Mouse (Mus musculus): ENCODE data around the gene Acvr1b. TPM values are rescaled to one million over a fixed set of nuclear protein-coding genes. Genes with fewer than 3 reads are reported as not detected.

The Acvr1b gene
- polyA plus RNA-seq, 1 experiment, result 8.2 TPM

DNA sequence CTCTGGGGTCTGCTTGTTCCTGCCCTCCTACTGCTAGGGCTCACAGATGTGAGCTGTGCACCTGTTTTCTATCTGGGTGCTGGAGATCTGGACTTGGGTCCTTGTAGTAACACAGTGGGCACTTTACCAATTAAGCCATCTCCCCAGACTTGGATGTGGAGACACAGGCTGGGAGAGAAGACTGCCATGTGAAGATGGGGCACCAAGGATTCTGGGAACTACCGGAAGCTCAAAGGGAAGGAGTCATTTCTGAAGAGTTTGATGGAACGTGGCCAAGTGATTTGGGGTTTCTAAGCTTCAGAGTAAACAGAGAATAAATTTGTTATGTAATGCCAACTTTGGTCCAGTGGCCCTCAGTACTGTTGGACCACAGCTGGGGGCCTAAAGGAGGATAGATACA, 1.9 kb upstream of the Acvr1b start:
- Histone ChIP-seq H3K4me1 (peaks cover 84% of the 10 kb centered on the region), H3K4me3 (replicated peaks) (no peak overlapping the region), H3K27me3 (replicated peaks) (no peaks in the 10 kb centered on the region), H3K9me3 (no peaks in the 10 kb centered on the region), H3K36me3 (replicated peaks; ENCODE audit: low read length) (no peaks in the 10 kb centered on the region)
- no peak for TF ChIP-seq GATA1 (IDR thresholded peaks at IDR 0.05; ENCODE audit: borderline replicate concordance, low read length)
- TF ChIP-seq FLI1 (IDR thresholded peaks at IDR 0.05; ENCODE audit: low read length), result no peak

DNA sequence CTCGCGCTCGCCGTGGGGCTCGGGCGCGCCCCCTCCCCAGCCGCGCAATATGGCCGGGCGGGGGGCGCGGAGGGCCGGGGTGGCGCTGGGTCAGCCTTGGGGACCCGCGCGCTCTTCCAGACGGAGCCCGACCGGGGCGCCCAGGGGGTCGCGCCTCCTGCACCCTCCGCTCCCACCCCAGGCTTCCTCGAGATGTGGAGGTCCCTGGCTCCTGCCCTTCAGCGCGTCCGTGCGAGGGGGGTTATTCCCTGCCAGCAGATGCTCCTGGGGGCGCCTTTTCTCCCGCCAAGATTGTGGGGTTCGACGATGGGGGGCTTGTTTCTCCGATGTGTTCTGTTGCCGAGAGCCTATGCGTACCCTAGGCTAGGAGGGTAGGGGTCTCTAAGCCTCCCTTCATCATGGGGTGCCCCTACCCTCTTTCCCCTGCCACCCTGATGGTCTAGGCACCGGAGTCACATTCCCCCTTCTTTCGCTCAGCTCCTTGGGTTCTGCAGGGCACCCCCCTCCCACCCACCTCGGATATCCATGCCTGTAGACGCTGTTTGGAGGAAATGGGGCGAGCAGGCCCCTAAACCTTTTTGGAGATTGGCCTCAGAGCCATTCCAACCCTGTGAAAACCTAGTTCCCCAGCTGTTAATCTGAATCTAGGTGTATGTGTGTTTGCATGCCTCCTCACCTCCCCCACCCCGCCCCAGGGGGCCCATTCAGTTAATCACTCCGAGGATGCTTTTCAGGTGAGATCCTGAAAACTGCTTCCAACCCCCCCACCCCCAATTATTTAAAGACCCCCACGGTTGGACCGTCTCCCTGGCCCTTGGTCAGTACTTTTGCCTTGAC, 645 bp downstream of the Acvr1b start:
- peaks cover 12% of the 10 kb centered on the region for H3K36me3 ChIP-seq (replicated peaks; ENCODE audit: low read length)
- peak overlapping the region; percentile 95 for H3K4me3 ChIP-seq (replicated peaks)
- TF ChIP-seq GATA1 (IDR thresholded peaks at IDR 0.05; ENCODE audit: borderline replicate concordance, low read length) (no peak), FLI1 (IDR thresholded peaks at IDR 0.05; ENCODE audit: low read length) (no peak)
- no peaks in the 10 kb centered on the region for H3K9me3 ChIP-seq
- H3K4me1 ChIP-seq, result peaks cover 92% of the 10 kb centered on the region
- H3K27me3 ChIP-seq (replicated peaks), result no peaks in the 10 kb centered on the region

DNA sequence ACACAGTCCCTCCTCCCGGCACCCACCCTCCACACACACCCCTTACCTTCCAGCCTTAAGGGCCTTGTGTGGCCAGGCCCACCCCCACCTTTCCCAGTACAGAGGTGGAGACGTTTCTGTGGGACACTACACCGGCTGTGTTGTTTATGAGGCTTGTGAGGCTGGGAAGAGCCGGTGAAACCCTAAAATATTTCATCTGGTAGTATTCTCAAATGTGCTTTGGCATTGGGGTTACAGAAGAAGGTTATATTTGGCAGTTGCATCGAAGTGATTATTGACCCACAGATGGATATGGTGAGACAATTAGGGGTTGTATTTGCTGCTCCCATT, 1.2 kb downstream of the Acvr1b start:
- Histone ChIP-seq H3K36me3 (replicated peaks; ENCODE audit: low read length) (peaks cover 13% of the 10 kb centered on the region), H3K27me3 (replicated peaks) (no peaks in the 10 kb centered on the region), H3K4me1 (peaks cover 92% of the 10 kb centered on the region), H3K9me3 (no peaks in the 10 kb centered on the region), H3K4me3 (replicated peaks) (peak overlapping the region; percentile 95)
- TF ChIP-seq GATA1 (IDR thresholded peaks at IDR 0.05; ENCODE audit: borderline replicate concordance, low read length) (no peak), FLI1 (IDR thresholded peaks at IDR 0.05; ENCODE audit: low read length) (no peak)

DNA sequence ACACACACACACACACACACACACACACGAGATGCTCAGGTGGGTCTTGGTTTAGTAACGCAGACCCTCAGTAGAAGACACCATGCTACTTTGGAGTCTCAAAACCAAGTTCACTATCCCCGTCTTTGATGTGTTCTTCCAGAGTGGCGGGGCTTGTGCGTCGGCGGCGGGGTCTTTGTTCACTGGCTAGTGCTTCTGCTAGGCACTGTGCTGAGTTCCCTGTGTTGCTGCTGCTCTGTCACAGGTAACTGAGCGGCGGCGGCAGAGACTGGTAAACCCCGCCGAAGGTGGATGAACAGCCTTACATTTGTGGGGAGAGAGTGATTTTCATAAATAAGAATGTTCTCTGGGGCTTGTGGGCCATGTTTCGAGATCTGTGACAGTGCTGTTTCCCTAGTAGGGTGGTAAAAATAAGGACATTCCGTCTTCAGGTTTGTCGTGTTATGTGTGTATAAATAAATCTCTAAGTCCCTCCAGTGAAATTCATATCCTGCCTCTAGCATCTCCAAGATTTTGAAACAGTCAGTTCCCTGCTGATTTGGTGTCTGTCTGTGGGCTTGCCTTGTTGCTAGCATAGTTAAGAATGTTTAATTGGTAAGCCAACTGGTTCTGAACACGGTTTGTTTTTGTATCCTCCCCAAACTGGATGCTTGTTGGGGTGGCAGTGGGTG, 1.9 kb downstream of the Acvr1b start:
- H3K36me3 ChIP-seq (replicated peaks; ENCODE audit: low read length), result peaks cover 20% of the 10 kb centered on the region
- no peak for TF ChIP-seq GATA1 (IDR thresholded peaks at IDR 0.05; ENCODE audit: borderline replicate concordance, low read length)
- TF ChIP-seq FLI1 (IDR thresholded peaks at IDR 0.05; ENCODE audit: low read length), result no peak
- no peaks in the 10 kb centered on the region for H3K27me3 ChIP-seq (replicated peaks)
- H3K4me3 ChIP-seq (replicated peaks), result peak overlapping the region; percentile 95
- no peaks in the 10 kb centered on the region for H3K9me3 ChIP-seq
- H3K4me1 ChIP-seq, result peaks cover 92% of the 10 kb centered on the region

DNA sequence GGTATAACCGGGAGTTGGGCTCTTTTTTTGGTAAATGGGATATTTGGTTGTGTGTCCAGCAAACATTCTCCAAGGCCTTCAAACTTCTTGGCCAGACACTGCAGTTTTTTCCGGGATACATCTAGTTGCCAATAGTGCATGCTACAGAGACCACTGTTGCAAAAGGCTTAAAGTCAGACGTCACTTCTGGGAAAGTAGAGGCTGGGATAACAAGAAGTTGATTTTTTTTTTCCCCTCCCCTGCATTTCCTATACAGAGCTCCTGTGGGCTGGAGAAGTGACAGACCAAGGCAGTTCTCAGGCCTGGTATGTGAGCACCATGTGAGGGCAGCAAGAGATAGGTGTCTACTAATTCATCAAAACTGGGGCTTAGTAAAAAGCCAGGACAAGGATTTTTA, 2.4 kb downstream of the Acvr1b start:
- peak overlapping the region; percentile 24 for H3K4me3 ChIP-seq (replicated peaks)
- no peaks in the 10 kb centered on the region for H3K27me3 ChIP-seq (replicated peaks)
- H3K36me3 ChIP-seq (replicated peaks; ENCODE audit: low read length), result peaks cover 23% of the 10 kb centered on the region
- no peaks in the 10 kb centered on the region for H3K9me3 ChIP-seq
- TF ChIP-seq FLI1 (IDR thresholded peaks at IDR 0.05; ENCODE audit: low read length) (no peak), GATA1 (IDR thresholded peaks at IDR 0.05; ENCODE audit: borderline replicate concordance, low read length) (no peak)
- peaks cover 93% of the 10 kb centered on the region for H3K4me1 ChIP-seq

DNA sequence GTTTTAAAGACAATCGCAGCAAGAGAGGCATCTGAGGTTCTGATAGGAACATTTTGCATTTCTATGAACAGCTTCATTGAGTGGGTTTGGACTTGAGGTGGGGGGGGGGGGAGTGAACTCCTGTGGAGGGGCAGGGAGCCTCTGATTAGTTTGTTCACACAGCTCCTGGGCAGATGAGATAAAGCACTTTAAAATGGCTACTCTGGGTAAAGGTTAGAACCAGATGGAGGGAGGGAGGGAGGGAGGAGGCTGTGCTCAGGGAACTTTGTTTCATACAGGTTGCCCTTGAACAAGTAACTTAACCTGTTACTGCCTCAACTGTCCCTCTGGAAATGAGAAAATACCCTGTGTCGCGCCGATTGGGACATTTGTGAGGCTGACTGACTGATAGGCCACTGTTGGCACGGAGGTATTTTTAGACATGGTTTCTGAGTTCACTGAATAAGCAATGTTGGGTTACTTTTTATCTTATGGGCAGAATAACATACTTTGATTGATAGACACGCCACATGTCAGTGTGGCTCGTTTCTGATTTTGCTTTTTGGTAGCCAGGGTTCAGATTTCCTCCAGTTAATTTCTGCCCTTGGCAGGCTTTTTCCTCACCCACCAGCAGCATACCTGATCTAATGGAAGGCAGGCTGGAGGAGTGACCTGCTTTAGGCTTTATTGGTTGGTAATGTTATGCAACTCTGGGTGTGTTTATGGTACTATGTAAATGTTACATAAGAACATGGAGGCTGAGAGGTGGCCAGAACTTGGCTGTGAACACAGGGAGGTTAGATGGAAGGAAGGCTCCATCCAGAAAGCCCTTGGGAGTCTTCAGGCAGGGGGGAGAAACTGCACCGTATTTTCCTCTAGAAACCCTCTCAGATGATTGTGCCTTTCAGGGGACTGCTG, 3.2 kb downstream of the Acvr1b start:
- Histone ChIP-seq H3K4me3 (replicated peaks) (peak overlapping the region; percentile 14), H3K9me3 (no peaks in the 10 kb centered on the region), H3K4me1 (peaks cover 90% of the 10 kb centered on the region)

DNA sequence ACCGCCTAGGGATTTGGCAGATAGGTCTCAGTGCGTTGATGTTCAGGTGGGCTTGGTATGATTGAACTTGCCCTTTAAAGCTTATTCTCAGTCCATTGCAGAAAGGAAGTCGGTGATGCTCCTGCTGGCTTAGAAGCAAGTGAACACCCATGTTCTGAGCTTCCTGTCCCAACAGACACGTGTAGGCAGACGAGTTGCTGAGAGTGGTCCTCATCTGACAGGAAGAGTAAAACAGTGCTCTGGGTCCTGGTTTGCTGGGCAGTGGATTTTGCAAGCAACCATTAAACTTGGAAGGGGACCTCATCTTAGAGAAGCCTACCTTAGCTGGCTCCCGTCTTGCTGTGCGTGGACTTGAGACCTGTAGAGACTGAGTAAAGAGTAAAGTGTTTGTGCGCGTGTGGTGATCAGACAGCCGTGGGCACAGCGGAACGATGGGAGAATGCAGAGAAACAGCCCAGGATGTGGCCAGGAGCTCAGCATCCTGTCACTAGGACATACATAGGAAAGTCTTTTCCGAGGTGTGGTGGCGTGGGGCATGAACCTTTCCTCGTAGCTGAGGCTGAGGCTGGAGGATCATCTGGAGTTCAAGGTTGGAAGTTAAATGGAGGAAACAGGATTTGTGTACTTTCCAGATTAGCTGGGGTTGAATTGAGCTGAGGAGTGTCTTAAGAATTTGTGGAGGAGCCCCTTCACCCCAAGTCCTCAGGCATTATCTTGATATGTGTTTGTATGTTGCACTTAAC, 6.7 kb downstream of the Acvr1b start:
- no peak for TF ChIP-seq GATA1 (IDR thresholded peaks at IDR 0.05; ENCODE audit: borderline replicate concordance, low read length)
- TF ChIP-seq FLI1 (IDR thresholded peaks at IDR 0.05; ENCODE audit: low read length), result no peak
- Histone ChIP-seq H3K9me3 (no peaks in the 10 kb centered on the region), H3K36me3 (replicated peaks; ENCODE audit: low read length) (peaks cover 60% of the 10 kb centered on the region), H3K4me3 (replicated peaks) (peak overlapping the region; percentile 23), H3K27me3 (replicated peaks) (no peaks in the 10 kb centered on the region), H3K4me1 (peaks cover 84% of the 10 kb centered on the region)

More for the DNA sequence above, 3.2 kb downstream of the Acvr1b start:
- Histone ChIP-seq H3K36me3 (replicated peaks; ENCODE audit: low read length) (peaks cover 28% of the 10 kb centered on the region), H3K27me3 (replicated peaks) (no peaks in the 10 kb centered on the region)
- TF ChIP-seq GATA1 (IDR thresholded peaks at IDR 0.05; ENCODE audit: borderline replicate concordance, low read length) (no peak), FLI1 (IDR thresholded peaks at IDR 0.05; ENCODE audit: low read length) (no peak)

DNA sequence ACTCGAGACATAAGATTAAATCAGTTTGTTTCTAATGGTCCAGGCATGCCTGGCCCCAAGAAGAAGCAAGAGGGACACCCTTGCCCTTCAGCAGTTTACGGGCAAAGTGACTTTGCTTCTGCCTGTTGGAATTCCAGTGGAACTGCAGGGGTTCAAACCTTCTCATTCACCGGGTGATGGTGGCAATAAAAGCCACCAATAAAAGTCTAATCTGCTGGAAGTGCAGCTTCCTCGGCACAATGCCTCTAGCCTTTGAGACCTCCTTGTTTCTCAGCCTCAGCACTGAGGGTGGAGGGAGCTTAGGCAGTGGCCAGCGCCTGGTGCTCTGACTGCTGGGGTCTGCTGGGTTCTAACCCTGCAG, 7.2 kb downstream of the Acvr1b start:
- Histone ChIP-seq H3K36me3 (replicated peaks; ENCODE audit: low read length) (peaks cover 65% of the 10 kb centered on the region), H3K4me3 (replicated peaks) (no peak overlapping the region), H3K9me3 (no peaks in the 10 kb centered on the region), H3K4me1 (peaks cover 80% of the 10 kb centered on the region), H3K27me3 (replicated peaks) (no peaks in the 10 kb centered on the region)
- TF ChIP-seq FLI1 (IDR thresholded peaks at IDR 0.05; ENCODE audit: low read length), result no peak
- TF ChIP-seq GATA1 (IDR thresholded peaks at IDR 0.05; ENCODE audit: borderline replicate concordance, low read length), result no peak

DNA sequence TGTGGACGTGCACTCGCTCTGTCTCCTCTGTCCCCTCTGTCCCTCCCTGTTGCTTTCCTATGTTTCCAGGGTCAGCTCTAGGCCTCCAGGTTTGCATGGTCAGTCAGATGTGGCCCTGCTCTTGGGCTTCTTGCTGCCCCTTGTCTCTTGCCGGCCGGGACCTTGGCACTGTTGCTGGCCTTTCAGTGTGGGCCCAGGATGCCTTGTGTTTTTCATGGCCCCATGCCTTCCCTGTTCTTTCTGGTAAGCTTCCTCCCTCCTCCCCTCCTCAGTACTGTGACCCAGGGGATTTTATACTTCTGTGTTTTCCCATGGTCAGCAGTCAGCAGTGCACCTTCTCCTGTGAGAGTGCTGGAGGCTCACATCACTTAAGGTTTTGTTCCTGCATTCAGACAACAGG, 7.6 kb downstream of the Acvr1b start:
- Histone ChIP-seq H3K9me3 (no peaks in the 10 kb centered on the region), H3K36me3 (replicated peaks; ENCODE audit: low read length) (peaks cover 68% of the 10 kb centered on the region), H3K27me3 (replicated peaks) (no peaks in the 10 kb centered on the region), H3K4me1 (peaks cover 80% of the 10 kb centered on the region), H3K4me3 (replicated peaks) (no peak overlapping the region)
- TF ChIP-seq FLI1 (IDR thresholded peaks at IDR 0.05; ENCODE audit: low read length) (no peak), GATA1 (IDR thresholded peaks at IDR 0.05; ENCODE audit: borderline replicate concordance, low read length) (no peak)

All from megakaryocyte, embryonic 14.5 days (primary cell).